Mouse (Mus musculus) G1E-ER4 (cell line): ENCODE measurements around the gene Agap1. TPM values are rescaled to one million over a fixed set of nuclear protein-coding genes. Genes with fewer than 3 reads are reported as not detected.

ENCODE experiments used
- GATA1 ChIP-seq: IDR thresholded peaks from one replicate; pipeline ENCODE4 v1.8.0; 2012; ENCODE audit warnings: low read length, inconsistent platforms
- polyA plus RNA-seq: library from polyadenylated mRNA; stranded (reverse); fragments of >175 nt; gene quantifications from 2 replicates; pipeline ENCODE4 v1.2.3, GENCODE M21; 2012

Agap1 gene
- polyA plus RNA-seq, 1 experiment: not detected

DNA sequence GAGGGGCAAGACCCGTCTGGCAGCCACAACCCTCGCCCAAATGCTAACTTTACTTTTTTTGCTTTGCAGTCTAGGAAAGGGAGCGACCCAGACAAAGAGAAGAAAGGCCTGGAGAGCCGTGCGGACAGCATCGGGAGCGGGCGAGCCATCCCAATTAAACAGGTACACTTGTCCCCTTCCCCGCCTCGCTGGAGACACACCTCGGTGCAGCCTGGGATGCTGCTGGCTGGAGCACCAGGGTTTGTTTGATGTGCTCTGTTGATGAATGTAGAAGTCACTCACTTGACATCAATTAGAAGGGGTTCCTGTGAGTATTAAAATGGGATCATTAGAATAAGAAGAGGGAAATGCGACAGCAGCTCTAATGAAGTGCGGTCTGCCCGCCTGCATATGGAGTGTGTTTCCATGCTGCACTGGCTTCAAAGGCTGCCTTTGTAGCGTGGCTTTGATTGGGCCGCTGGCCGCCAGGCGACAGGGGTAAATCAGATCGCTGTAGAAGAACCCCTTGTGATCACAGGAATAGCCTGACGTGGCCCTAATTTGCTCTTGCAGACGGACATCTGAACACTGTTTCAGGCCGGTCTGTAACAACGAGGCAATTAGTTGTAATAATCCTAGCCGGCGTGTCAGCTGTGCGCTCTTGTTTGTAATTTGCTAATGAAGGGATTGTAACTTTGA lies 216.6 kb downstream of the Agap1 start:
- no peak for TF ChIP-seq GATA1

DNA sequence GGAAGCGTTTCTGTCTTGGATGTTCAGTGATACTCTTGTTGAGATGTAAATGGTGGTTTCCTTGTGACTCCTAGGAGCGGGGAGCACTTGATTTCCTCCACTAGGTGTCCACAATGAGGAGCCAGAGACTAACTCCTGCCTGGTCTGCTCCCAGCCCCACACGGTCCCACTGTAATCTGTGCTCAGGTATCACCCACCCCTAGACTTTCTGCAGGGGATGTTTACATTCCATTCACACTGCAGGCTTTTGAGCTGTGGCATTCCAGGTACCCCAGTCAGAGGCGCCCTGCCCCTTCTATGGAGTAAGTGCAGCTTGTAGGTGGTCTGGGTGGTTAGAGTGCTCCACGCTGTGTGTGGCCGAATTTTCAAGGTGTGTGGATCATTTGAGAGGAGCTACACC lies 218.5 kb downstream of the Agap1 start:
- TF ChIP-seq GATA1: no peak

DNA sequence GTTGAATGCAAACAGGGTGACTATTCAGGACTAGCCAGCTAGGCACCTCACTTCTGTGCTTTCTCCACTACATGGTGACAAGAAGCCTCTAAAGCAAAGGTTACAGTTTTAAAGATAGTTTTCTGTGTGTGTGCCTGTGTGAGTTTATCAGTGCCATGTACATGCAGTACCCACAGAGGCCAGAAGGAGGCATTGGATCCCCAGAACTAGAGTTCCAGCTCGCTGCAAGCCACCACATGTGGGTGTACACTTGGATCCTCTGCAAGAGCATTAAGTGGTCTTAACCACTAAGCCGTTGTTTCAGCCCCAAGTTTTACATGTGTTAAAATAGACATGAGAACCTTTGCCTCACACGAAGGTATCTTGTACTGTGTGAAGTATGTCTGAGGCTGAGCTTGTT lies 219.1 kb downstream of the Agap1 start:
- no peak for TF ChIP-seq GATA1

DNA sequence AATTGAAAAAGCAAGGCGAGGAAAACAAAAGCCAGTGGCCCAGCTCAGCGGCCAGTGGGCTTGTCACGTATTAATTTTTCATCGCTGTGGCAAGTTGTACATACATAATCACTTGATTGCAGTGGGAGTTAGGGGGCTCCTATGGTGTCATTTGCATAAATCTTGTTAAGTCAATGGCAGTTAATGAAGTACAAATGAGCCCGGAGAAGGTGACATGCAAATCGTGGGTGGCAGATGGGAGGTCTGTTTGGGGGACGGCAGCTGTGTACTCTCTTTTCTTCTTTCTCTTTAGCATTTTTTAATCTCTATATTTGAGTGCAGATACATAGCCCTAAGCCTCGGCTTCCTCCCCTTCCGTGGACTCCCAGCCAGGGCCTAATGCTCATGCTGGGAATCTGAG lies 220.1 kb downstream of the Agap1 start:
- TF ChIP-seq GATA1: no peak

DNA sequence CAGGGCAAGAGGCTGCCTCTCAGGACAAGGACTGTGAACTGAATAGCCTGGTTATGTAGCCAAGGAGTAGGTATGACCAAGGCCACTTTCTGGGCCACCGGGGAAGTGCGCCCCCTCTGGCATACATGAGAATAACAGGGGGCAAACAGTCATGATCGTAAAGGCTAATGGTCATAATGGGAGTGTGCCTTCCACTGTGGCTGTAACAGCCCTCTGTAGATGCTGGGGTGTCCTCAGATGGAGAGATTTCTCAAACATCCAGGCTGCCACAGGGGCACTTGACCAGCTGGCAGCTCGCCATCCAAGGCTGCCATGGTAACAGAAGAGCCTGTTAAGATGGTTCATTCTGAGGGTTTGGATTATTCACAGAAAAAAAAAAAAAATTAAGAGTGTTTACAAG lies 221.8 kb downstream of the Agap1 start:
- TF ChIP-seq GATA1: no peak

DNA sequence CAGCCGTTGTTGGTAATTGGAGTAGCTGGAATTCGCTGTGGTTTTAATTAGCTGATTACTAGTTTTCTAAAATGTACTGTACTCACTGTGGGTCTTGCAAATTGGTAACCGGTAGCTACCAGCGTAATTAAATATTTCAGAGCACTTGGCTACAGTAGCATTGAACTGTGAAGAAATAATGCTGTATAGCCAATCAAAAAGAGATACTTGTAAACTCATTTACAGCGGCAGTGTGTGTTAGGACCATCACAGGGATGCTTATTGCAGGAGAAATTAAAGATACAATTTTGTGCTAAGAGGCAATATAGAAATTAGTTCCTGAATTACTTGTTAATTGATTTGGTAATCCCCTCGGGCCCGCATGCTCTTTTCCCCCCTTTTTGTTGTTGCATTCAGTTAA lies 226.1 kb downstream of the Agap1 start:
- no peak for TF ChIP-seq GATA1

DNA sequence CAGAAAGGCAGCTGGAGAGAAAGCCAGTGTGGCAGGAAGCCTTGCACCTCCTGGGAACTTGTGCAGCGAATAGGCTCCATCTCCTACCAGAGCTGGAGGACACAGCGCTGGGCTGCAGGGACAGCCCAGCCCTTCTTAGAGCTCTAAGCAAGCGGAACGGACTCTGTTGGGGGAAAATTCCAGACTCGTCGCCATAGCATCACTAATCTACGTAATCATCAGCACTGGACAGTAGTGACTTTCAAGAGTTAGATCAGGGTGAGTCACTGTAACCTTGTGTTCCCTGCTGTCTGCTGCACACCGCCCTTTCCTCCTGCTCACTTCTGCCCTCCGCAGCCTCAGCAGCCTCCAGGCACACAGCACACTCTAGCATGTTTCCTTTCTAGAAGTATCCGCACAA lies 234.3 kb downstream of the Agap1 start:
- TF ChIP-seq GATA1: no peak

DNA sequence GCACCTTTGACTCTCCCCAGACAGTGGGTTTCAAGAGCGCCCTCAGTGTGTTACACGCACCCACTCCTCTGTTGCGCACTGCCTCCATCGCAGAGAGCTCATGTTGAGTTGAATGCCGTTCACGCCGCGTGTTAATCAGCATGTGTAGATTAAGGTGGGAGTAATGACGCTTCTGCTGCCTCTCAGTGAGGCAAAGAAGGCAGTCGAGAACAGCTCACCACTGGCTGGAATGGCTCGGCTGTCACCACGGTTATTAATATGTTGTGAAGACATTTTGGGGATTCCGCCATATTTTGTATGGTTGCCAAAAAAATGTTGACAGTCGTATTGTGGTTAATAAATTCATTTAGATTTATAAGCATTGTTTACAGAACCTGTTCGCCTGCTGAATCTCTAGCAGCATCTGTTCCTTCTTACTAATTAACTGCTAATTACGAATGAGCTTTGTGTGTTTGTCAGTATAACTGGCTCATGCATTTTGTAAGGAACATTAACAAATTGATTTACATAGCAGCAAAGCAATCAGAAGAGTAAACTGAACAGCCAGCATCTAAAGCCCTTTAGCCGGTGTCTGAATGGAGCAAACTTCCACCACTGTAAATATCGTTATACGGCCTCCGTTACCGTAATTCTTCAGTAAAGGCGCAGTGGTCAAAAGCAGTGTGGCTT lies 235.1 kb downstream of the Agap1 start:
- TF ChIP-seq GATA1: no peak

DNA sequence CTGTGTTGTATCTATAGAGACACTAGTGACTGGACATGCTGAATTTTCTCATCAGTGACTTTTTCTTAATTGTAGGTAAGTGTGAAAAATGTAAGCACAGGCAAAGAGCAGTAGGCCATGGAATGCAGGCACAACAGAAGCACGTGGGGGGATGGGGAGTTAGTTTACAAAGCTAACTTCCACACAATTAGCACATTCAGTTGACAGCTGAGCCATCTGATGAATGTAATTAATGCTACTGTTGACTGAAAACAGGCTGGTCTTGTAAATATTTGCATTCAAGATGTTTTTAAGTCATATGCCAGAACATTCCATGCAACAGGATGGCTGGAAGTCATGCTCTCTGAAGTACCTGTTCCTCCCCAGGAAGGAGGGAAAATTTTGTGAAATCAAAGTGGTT lies 236.5 kb downstream of the Agap1 start:
- TF ChIP-seq GATA1: no peak

DNA sequence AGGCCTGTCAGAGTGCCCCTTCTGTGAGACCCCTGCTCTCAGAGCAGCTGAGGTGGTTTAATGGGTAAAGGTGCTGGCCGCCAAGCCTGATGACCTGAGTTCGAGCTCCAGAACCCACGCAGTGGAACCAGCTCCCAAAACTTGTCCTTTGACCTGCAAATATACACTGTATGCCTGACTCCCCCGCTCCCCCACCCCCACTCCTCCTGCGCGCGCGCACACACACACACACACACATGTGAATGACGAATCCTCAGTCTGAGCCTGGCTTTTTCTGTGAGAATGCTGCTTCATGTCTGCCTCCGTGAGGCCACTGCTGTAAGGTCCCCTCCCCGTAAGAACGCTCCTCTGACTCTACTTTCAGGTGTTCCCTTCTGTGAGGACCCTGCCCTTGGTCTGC lies 237.8 kb downstream of the Agap1 start:
- TF ChIP-seq GATA1: no peak

DNA sequence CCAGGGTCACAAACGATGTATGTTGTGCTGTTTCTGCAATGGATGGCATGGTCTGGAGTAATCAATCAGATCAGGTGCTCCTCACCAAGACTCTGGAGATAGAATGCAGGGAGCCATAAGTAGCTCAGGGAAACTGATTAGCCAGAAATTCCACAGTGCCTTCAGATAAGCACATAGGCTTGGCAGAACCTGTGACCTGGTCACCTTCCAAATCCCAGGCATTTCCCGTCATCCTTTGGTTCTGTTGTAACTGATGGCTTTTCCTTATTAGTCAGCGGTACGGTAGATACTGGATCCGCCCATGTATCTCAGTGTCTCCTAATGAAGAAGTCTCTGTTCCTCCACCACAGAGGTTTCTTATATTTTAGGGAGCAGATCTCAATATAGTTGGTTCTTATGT lies 240.3 kb downstream of the Agap1 start:
- no peak for TF ChIP-seq GATA1

DNA sequence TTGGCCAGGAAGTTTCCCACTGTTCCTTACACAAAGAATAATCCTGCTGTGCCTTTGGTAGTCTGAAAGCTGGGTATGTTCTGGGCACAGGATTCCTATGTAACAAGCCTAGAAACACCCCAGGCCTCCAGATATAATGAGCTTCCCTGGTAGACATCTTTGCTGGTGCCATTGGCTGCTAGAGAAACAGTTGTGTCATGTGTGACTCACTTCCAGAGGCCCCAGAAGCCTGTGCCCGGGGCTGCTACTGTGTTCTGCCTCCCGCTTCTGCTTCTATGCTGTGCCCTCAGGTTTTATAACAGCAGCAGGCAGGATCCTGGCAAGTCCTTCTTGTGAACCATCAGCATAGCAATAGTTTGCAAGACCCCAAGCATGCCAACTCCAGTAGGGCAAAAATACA lies 242.6 kb downstream of the Agap1 start:
- no peak for TF ChIP-seq GATA1

DNA sequence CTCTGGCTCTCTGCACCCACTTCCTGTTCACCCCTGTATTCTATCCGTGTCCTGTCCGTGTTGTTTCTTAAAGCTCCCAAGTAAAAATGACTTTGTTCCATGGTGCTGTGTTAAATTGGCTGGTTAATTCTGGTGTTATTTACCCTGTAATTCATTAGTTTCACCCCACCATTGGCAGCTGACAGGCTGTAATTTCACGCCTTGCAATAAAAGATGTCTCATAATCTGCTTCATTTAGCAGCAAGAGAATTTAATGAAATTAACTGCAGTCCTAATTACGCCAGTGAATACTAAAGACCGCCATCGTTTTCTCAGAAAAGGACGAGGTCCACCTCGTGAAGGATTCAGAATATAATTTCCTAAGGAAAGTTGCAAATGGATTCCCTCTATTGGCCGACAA lies 245.6 kb downstream of the Agap1 start:
- TF ChIP-seq GATA1: no peak

DNA sequence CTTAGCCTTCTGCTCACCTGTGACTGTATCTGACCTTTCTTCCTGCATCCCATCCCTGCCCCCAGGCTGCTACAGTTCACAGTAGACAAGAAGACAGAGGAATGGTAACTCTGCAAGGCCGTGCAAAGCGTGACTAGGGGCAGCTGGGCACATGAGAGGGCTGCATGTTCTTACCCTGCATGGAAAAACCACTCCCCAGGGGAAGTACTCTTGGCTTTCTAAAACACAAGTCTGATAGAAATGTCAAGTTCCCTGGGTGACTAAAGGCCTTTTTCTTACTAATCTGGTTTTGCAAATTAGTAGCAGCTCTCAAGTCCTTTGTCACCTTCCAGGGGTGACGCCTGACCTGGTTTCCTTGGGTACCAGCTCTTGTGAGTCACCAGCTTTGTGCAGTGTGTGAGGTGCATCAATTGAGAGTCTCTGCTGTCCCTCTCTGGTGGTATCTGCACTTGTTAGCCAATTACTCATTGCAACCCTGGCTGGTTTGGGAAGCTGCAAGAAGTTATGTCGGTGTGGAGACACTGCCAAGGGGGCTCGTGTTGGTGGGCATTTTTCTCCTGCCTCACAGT lies 246.6 kb downstream of the Agap1 start:
- TF ChIP-seq GATA1: no peak

DNA sequence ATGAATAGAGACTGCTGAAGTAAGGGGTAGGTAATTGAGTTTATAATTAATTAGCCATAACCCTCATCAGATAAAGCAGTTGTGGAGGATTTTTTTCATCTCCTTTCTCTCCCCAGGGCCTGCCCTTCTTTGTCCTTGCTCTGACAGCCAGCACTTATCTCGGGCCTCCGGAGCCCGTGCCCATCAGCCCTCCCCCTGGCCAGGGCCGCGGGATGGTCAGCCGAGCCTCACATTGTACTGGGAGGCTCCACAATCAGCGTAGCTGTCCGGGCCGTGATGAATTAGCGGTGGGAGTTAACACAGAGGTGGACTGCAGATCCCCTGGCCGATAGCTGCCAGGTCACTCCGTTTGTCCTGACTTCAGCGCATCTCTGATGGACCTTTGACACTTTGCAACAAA lies 248.7 kb downstream of the Agap1 start:
- no peak for TF ChIP-seq GATA1

DNA sequence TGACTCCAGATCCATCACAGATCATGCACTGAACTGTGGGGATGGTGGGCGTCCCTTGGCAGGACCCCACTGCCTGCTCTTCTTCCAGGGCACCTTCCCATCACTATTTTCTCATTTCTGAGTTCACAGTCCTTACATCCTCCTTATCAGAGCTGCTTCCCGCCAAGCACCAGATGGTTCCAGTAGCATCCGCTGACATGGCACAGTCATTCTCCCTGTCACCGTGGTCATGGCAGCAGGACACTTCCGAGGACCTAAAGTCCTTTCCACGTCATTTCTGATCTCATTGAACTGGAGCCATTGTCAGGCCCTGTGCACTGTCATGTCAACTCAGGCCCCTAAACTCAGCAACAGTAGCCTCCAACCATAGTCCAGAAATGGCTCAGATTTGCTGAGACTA lies 251.1 kb downstream of the Agap1 start:
- TF ChIP-seq GATA1: no peak

DNA sequence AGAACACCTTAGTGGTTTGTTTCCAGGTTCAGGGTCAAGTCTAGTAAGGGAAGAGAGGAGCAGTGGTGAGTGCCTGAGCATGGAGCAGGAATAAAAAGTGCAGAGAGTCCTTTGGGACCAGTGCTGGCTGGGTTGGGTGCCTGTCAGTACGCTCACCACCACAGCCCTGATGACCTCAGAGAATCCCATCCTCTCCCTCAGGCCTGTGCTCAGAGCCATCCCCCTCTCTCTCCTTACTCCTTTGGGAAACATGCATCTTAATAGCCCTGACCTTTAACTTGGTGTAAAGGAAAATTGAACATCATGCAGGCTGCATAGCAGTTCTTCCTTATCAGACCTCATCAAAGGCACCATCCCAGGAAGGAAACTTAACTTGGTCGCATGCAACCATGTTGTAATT lies 252.3 kb downstream of the Agap1 start:
- no peak for TF ChIP-seq GATA1
